Mouse (Mus musculus): ENCODE measurements around the gene Slc7a1. TPM values are rescaled to one million over a fixed set of nuclear protein-coding genes. Genes with fewer than 3 reads are reported as not detected.

Gene Slc7a1
- total and polyA plus RNA-seq, 3 experiments, result 64.1 to 133 (median 80.9) TPM

- TF ChIP-seq USF1 (IDR thresholded peaks at IDR 0.05; ENCODE audit: low read depth, low read length) (no peak), UBTF (IDR thresholded peaks at IDR 0.05; ENCODE audit: borderline replicate concordance, insufficient read depth, low read depth, low read length) (no peak)
Observed at GRCm38 (mm10) chr5:148342061-148342741, 57.5 kb downstream of the Slc7a1 start (continued).

- H3K36me3 ChIP-seq (ENCODE audit: control insufficient read depth in 1 of 2, insufficient read depth in 2 of 2, low read length in 2 of 2), result peaks cover 4 to 32% of the 10 kb centered on the region in 2 experiments
- DNase-seq (ENCODE audit: low read depth, low spot score), result no peak
- H3K4me3 ChIP-seq (ENCODE audit: control insufficient read depth in 1 of 2, insufficient read depth in 1 of 2, low read depth in 2 of 2, low read length in 2 of 2), result no peak overlapping the region
- H3K9ac ChIP-seq (ENCODE audit: control insufficient read depth, low read depth, low read length, poor library complexity, severe bottlenecking), result no peak overlapping the region
- H3K4me1 ChIP-seq (ENCODE audit: control insufficient read depth in 1 of 2, insufficient read depth in 2 of 2, low read length in 2 of 2), result no peaks in the 10 kb centered on the region
- TF ChIP-seq POLR2AphosphoS2 (IDR thresholded peaks at IDR 0.05; ENCODE audit: low read length) (no peak), ETS1 (IDR thresholded peaks at IDR 0.05; ENCODE audit: low read depth, low read length) (no peak), TBP (IDR thresholded peaks at IDR 0.05; ENCODE audit: low read depth, low read length) (no peak), MAX (IDR thresholded peaks at IDR 0.05; ENCODE audit: low read length) (no peak)
- no peak overlapping the region for H3K27ac ChIP-seq (ENCODE audit: control insufficient read depth, low read depth, low read length)
- H3K9me3 ChIP-seq (replicated peaks; ENCODE audit: insufficient read depth, low read length), result no peaks in the 10 kb centered on the region
- H3K79me2 ChIP-seq (ENCODE audit: control insufficient read depth, insufficient read depth, low read length, poor library complexity), result no peaks in the 10 kb centered on the region
- H3K27me3 ChIP-seq (ENCODE audit: control insufficient read depth in 1 of 2, insufficient read depth in 2 of 2, low read length in 2 of 2), result no peaks in the 10 kb centered on the region
Observed at GRCm38 (mm10) chr5:148339126-148339525, 60.6 kb downstream of the Slc7a1 start.

GRCm38 (mm10) chr5:148332622-148332974 is 67.1 kb downstream of the Slc7a1 start:
- Histone ChIP-seq H3K36me3 (ENCODE audit: control insufficient read depth in 1 of 2, insufficient read depth in 2 of 2, low read length in 2 of 2) (peaks cover 11 to 17% of the 10 kb centered on the region in 2 experiments), H3K79me2 (ENCODE audit: control insufficient read depth, insufficient read depth, low read length, poor library complexity) (no peaks in the 10 kb centered on the region), H3K4me3 (ENCODE audit: control insufficient read depth in 1 of 2, insufficient read depth in 1 of 2, low read depth in 2 of 2, low read length in 2 of 2) (no peak overlapping the region), H3K27me3 (ENCODE audit: control insufficient read depth in 1 of 2, insufficient read depth in 2 of 2, low read length in 2 of 2) (no peaks in the 10 kb centered on the region), H3K27ac (ENCODE audit: control insufficient read depth, low read depth, low read length) (no peak overlapping the region), H3K9me3 (replicated peaks; ENCODE audit: insufficient read depth, low read length) (no peaks in the 10 kb centered on the region), H3K9ac (ENCODE audit: control insufficient read depth, low read depth, low read length, poor library complexity, severe bottlenecking) (no peak overlapping the region), H3K4me1 (ENCODE audit: control insufficient read depth in 1 of 2, insufficient read depth in 2 of 2, low read length in 2 of 2) (peaks cover 0 to 10% of the 10 kb centered on the region in 2 experiments; a peak in 1 of 4 replicates)
- DNase-seq (ENCODE audit: low read depth, low spot score), result peak; percentile 70
- TF ChIP-seq ZNF384 (IDR thresholded peaks at IDR 0.05; ENCODE audit: low read depth, low read length) (peak; percentile 79), MAFK (IDR thresholded peaks at IDR 0.05; ENCODE audit: borderline replicate concordance, low read depth, low read length) (no peak), GABPA (IDR thresholded peaks at IDR 0.05; ENCODE audit: low read depth, low read length) (no peak), SIN3A (IDR thresholded peaks at IDR 0.05; ENCODE audit: low read length) (peak; percentile 36; the same call in 1 of the 2 replicates), RAD21 (IDR thresholded peaks at IDR 0.05; ENCODE audit: low read depth, low read length) (peak; percentile 77), CTCF (IDR thresholded peaks at IDR 0.05 in 2 of 3, conservative IDR thresholded peaks at IDR 0.05 in 1 of 3; ENCODE audit: control insufficient read depth in 1 of 3, insufficient read depth in 1 of 3, low read depth in 2 of 3, low read length in 3 of 3, poor library complexity in 1 of 3, severe bottlenecking in 1 of 3) (peak; percentile 76 to 90 (median 90)), UBTF (IDR thresholded peaks at IDR 0.05; ENCODE audit: borderline replicate concordance, insufficient read depth, low read depth, low read length) (no peak), ZC3H11A (IDR thresholded peaks at IDR 0.05; ENCODE audit: low read depth, low read length) (peak; percentile 63), MAX (IDR thresholded peaks at IDR 0.05; ENCODE audit: low read length) (no peak), USF2 (IDR thresholded peaks at IDR 0.05; ENCODE audit: borderline replicate concordance in 1 of 2, insufficient read depth in 1 of 2, low read depth in 1 of 2, low read length in 2 of 2) (no peak), EP300 (IDR thresholded peaks at IDR 0.05; ENCODE audit: low read depth in 1 of 2, low read length in 2 of 2) (no peak), SMC3 (IDR thresholded peaks at IDR 0.05; ENCODE audit: low read depth, low read length) (peak; percentile 75)

Data from MEL (cell line).